Mouse (Mus musculus): ENCODE results near the gene Gm20388.

The Gm20388 gene

DNA sequence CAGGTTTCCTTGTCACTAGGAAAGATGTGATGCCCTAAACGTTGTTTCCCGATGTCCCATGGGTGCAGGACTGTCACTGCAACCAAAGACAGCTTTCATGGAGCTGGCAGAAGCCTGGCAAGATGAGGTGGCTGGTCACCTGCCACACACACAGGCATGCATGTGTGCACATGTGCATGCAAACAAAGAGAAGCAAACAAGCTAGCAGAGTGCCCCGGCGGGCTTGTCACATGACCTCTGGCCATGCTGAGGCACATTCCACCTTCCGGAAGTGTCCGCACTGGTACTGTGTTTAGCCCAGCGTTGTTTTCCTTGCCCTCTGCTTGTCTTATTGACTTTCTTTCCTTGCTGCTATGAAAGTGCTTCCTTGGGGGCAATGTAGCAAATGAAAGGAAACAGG, 4417.6 kb downstream of the Gm20388 start:
- no peak for DNase-seq (ENCODE audit: low spot score)

DNA sequence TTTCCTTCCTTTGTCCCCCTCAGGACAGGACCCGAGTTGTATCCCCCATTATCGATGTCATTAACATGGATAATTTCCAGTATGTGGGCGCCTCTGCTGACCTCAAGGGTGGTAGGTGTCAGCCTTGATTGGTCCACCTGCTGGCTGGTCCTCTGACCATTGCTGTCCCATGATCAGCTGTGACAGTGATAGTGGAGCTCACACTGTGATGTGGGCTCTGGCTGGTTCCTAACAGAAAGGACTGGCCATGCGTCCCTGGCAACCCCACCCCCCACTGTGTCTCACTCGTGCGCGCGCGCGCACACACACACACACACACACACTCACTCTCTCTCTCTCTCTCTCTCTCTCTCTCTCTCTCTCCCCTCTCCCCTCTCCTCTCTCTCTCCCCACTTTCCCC, 4419.0 kb downstream of the Gm20388 start:
- DNase-seq (ENCODE audit: low spot score): no peak

DNA sequence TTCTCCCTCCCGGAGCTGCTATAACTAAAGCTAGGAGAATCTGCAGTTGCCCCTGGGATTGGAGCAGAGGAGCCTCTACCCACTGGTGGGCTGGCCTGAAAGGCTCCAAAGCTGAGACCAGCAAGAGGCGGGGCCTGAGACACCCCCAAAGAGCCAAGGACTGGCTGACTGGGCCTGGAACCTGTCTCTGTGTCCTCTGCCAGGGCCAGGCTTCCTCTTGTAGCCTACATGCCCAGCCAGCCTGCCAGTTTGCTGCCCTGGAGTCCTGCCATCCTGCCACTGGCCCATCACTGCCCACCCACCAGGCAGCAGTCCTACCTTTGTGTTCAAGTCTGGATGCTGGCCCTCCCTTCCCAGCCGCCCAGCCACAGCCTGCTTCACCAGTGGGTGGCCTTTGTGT, 4419.8 kb downstream of the Gm20388 start:
- DNase-seq (ENCODE audit: low spot score): no peak

DNA sequence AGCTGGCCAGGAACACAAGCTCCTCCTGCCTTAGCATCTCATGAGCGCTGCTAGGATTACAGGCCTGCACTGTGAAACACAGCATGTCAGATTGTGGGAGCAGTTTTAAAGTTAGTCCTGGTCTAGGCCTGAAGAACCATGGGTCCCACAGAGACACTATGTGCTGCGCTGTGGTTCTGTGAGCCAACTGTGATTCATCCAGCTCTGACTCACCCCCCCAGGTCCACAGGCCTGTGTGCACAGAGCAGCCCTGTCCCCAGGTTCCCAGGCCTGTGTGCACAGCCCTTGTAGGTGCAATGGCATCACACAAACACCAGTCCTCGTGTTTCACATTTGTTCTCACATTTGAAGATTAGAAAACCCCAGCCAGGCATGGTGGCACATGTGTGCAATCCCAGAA, 4420.5 kb downstream of the Gm20388 start:
- DNase-seq (ENCODE audit: low spot score): no peak

DNA sequence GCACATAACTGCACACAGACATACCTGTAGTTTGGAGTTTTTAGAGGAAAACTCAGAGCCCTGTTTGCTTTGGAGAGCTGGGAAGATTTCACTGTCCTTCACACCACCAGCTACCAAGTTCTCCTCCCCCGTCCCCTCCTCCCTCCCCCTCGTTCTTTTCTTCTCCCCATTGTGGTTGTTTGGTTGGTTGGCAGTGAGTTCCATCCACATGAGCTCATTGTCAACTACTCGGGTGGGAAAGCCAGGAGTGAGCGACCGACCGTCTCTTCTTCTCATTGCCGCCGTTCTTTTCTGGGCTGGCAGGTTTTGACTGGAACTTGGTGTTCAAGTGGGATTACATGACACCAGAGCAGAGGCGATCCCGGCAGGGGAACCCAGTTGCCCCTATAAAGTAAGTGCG, 4421.1 kb downstream of the Gm20388 start:
- DNase-seq (ENCODE audit: low spot score): no peak

DNA sequence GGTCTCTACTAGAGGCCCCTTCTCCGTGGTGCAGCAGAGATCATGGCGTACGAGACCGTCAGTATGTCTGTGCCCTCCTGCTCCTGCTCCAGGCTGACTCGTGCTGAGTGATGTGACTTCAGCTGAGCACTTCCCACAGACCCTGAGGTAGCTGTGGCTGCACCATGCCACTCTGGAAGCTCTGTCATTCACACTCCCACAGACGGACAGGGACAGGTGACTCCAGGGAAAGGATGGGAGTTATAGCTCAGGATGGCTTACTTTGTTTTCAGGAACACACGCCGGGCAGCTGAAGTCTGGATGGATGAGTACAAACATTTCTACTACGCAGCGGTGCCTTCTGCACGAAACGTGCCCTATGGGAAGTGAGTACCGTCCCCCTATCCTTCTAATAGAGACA, 4425.7 kb downstream of the Gm20388 start:
- DNase-seq (ENCODE audit: low spot score): no peak

DNA sequence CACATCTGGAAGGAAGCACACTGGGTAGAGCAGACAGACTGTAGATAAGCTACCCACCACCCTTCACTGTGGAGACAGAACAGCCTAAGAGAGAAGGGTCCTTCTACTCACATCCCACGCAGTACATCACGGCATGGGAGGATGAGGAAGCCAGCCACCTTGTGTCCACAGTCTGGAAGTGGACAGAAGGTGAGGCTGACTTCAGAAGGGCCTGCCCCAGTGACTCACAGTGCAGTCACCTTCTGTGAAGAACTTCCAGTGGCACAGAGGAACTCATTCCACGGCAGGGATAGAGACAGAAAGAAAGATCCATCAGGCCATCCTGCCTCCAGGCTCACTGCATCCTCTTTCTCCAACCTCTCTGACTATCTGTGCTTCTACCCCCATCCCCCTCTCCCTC, 4429.1 kb downstream of the Gm20388 start:
- no peak for DNase-seq (ENCODE audit: low spot score)

DNA sequence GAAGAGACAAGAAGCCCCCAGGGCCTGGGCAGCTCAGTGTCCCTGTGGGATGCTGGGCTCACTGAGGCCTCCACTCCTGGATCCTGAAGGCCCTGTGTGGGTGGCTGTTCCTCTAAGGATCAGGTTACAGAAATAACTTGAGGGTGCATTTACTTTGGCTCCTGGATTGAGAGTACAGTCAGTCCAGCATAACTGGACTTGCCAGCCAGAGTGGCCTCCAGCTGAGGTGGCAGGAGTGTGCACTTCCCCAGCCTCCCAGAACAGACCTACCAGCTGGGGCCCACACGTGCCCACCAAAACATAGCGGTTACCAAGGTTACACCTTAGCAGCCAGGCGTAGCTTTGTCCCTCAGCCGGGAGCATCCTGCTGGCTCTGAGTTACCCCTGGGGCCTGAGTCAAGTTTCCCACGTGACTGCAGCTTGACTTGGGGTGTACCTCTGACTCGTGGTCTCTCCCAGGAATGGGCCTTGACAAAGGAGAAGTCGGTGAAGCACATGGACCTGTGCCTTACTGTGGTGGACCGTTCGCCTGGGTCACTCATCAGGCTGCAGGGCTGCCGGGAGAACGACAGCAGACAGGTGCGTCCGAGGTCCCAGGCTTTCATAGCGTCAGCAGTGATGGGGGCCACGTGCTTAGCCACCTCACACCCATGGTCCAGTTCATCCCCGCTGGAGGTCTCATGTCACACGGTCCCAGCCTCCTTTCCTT, 4429.9 kb downstream of the Gm20388 start:
- DNase-seq (ENCODE audit: low spot score): no peak

DNA sequence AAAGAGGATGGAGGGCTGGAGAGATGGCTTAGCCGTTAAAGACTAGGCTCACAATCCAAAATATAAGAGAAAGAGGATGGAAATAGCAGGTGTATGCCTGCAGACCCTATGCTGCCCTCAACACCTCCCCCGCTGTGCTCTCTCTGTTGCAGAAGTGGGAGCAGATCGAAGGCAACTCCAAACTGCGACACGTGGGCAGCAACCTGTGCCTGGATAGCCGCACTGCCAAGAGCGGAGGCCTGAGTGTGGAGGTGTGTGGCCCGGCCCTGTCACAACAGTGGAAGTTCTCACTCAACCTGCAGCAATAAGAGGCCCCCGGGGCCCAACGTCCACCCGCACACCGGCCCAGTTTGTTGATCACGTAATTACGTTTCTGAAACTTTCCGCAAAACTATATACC, 4432.5 kb downstream of the Gm20388 start:
- no peak for DNase-seq (ENCODE audit: low spot score)

DNA sequence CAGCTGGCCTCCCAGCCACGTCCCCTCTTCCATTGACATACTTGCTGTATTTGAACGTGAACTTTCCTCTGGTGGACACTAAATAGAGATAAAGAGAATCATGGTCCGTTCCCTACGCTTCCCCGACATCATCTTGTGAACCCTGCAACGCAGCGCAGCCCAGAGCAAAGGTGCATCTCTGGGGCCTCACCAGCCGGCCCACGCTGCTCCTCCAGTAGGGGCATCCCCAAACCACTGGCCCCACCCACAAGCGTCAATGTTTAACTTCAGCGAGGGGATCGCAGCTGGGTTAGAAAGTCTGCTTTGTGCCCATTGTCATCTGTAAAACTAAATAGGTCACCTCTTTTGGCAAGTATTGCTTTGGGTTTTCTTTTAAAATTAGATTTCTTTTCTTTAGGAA, 4433.4 kb downstream of the Gm20388 start:
- no peak for DNase-seq (ENCODE audit: low spot score)

DNA sequence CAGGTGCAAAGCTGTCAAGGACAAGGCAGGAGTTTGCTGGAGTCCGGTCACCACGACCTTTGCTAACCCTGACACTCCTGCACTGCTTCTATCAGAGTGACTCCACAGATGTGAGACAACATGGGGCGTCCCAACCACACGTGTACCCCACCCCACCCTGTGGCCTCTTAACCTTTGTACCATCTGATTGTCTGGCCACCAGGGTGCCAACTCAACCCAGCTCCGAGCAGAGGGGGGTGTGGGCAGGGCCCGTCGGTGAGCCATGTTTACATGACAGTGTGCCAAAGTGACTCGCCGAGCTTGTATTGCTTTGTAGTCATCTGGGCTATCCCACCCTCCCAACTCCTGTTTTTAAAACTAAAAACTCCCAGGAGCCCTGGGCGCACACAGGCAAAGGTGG, 4434.5 kb downstream of the Gm20388 start:
- DNase-seq (ENCODE audit: low spot score): no peak

DNA sequence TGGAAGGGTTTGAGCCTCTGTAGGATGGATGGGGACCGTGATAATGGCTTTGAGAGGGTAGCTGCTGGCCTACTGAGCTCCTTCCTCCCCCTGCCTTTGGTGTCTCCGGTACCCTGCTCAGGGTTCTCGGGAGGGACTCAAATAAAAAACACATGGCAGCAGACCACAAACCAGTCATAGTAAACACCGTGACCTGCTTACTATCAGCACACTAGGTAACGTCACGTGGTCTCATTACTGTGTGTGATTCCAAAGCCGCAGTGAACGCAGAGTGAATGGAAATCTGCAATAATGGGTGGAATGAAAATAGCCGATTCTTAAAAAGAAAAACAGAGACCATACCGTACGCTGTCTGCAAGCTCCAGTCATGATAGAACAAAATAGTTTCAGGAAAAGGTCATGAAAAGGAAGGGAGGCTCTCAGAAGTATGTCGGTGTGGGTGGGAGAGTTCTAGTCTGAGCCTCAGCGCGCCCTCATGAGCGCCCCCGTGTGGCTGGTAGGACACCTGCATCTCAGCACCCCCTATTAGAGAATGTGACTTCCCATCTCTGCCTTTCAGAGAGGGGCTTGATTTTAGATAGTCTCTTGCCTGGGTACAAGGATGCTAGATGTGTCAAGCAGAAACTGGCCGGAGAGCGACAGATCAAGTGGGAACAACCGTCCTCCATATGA, 4436.3 kb downstream of the Gm20388 start:
- peak; percentile 59 for DNase-seq (ENCODE audit: low spot score)

DNA sequence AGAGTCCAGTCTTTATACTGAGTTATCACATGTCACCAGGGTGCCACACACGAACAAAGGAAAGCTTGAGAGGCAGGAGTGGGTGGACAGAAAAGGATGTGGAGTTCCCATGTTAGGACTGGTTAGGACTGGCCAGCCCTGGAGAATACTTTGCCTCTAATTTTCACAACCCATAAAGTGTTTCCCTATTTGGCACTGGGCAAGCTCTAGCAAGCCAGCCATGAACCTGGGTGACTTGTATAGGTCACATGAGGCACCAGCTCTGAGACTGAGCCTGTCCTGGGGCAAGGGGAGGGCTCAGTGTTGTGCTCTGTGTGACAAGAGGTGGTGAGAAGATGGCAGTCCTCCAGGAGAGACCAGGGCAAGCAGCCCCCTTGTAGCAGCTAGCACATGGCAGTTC, 4437.4 kb downstream of the Gm20388 start:
- DNase-seq (ENCODE audit: low spot score): no peak

DNA sequence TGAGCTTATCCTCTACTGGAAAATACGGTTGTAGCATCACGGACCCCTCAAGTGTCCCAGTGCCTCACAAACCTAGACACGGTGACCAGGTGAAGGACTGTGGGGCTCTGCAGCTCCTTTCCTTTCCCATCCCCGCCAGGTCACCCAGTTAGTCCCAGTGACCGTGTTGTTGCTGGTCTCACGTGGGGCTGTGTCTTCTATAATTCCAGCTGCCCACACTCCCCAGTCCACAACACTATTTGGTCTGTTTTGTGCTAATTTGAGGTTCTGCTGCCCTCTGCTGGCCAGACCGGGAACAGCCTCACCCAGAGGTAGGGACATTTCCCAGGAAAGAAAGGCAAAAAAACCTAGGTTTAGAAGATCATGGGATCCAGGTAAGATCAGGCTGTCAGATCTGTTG, 4439.0 kb downstream of the Gm20388 start:
- peak; percentile 85 for DNase-seq (ENCODE audit: low spot score)

DNA sequence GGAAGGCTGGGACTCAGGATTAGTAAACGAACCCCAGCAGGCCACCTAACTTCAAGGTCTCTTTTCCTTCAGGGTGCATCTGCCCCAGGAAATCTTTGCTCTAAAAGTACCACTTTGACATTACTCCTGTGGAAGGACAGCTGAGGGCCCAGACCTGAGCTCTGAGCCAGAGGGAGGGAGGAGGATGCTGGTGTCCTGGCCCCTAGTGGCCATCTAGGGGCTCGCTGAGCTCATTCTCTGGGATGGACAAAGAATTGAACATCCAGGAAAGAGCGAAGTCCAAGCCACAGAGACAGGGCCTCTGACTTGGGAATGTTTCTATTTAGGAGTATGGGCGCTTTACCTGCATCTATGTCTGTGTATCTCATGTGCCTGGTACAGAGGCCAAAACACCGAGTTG, 4441.0 kb downstream of the Gm20388 start:
- DNase-seq (ENCODE audit: low spot score): no peak

DNA sequence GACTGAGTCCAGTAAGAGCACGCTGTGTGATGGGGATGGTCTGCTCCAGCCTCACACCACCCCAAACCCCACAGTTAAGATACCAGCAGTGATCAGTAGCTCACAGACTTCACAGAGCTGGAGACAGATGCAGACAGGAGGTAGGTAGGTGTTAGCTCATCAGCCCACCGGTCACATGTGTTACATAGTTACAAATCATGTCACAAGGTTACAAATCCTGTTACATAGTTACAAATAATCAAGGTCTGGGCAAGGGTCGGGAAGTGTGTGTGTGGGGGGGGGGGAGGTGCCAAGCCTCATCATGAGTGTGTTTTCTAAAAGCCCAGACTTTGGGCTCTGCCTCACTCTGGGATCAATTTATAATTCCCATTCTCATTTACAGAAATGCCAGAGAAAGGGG, 4450.3 kb downstream of the Gm20388 start:
- no peak for DNase-seq (ENCODE audit: low spot score)

DNA sequence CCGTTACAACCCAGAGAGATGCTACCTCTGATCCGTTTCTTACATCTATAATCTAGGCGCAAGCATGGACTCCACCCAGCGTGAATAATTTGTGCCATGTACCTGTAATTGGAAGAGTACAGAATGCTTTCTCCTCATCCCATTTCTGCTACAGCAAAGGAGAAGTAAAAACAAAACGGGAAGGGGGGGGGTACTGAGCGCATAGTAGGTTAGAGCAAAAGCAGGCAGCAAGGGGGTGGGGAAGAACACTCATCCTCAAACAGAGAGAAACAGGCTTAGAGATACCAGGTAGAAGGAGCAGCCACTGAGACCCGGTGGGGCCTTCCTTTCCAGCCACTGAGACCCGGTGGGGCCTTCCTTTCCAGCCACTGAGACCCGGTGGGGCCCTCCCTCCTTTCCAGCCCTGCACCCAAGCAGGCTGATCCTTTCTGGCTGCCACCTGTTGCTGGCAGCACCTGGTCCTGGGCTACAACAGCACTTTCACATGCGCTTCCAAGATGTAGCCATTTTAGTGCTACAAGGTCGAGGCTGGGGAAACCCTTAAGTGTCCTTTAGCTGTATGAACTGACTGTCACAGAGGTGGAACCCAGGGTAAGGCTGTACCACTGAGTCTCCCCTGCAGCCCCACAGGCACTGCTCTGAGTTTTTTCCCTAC, 4451.3 kb downstream of the Gm20388 start:
- no peak for DNase-seq (ENCODE audit: low spot score)

DNA sequence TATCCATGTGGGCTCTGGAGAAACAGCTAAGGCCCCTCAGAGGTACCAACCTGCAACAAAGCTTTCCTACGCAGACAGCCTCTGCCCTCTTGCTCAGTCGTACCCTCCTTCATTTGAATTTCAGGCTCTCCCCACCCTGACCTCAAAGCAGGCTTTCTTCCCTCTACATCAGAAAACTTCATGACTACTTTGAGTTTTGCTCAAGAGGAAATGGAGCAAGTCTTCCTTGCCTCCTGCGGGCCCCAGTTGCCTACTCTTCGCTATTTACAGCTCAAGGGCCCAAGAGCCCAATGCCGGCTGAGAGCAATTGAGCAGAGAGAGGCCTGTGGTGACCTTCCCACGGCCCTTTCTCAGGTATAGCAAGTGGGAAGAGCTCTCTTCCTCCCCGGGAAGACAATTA, 4451.9 kb downstream of the Gm20388 start:
- no peak for DNase-seq (ENCODE audit: low spot score)

DNA sequence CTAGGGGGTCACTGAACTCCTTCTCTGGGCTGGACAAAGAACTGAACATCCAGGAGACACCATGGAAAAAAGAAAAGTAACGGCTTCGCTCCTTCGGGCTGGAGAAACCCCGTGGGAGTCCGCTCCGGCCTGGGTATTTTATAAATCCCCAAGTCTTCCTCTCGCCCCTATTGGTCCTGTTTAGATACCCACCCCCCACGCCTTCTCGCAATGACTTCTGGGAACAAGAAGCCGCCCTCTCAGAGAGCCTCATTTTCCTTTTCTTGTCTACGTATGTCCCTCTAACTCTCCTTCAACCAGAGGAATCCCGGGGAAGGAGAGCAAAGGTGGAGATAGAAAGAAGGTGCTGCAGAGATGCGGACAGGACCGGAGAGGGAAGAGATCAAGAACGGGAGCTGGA, 4452.7 kb downstream of the Gm20388 start:
- no peak for DNase-seq (ENCODE audit: low spot score)

DNA sequence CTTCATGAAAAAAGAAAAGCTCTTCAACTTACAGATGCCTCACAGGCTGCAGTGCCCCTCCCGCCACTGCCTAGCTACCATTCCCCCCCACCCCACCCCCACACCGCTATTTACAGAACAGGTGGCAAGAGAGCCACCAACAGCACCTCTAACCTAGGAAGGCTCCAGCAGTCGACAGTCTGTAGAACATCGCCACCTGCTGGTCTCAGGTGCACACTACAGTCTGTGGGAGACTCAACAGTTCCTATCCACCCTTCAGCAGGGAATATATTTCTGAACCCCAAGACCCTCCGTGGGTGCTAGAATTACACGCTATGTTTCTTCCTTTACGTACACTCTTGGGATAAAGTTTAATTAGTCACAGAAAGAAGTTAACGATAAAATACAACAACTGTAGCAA, 4457.6 kb downstream of the Gm20388 start:
- peak; percentile 57 for DNase-seq (ENCODE audit: low spot score)

DNA sequence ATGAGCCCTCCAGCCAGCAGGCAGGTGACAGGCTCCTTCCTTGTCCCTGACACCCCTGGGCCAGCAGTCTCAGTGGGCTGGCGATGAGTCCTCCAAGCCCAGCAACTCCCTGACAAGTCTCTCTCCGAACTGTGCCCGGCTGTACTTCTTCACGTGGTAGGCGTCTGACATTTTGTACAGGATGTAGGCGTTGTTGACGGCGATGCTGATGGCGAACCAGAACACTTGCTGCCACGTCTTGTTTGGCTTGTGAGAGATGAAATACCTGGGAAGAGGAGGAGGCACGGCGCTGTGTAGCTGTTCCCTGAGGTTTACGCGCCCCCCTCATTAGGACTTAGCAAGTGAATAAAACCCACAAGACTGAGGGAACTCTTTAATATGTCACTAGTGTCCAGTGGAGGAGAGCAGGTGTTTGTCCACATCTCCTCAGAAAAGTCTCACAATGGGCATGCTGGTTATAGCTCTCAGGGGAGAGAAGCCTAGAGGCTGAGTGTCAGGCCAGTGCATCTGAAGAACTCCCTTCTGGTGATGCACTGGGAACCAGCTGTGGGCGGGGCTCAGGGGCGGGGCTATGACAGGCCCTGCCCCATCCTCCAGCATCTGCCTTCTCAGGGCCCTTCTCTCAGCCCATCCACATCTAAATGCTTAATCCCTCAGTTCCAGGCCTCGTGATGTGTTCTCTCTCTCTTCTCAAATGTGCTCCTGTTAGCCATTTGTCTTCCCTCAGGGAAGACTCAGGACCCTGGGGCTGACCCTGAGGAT, 4460.0 kb downstream of the Gm20388 start:
- no peak for DNase-seq (ENCODE audit: low spot score)

DNA sequence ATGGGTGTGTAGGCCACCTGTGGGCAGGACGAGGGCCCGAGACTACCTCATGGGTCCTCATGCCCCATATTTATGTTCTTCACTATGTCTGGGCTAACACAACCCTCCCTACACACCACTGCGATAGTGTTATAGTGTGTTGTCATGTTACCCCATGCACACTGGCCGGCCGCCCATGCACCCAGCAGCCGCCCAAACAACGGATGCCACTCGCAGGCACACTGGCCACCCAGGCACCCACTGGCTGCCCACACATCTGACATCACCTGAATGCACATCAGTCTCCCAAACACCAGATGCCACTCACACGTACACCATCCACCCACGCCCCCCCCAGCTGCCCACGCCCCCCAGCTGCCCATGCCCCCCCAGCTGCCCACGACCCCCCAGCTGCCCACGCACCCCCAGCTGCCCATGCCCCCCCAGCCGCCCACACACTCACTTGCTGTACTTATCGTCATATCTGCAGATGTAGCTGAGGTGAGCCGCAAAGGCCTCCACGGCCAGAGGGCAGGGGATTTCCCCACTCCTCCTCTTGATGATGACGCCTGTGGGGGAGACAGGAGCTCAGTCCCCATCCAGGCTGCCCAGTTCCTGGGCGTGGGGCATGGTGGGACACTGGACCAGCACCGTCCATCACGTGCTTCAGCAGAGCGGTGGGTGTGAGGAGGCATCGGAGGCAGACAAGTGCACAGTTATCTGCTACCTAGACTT, 4460.9 kb downstream of the Gm20388 start:
- DNase-seq (ENCODE audit: low spot score): no peak

Measured in ovary, postnatal 14 days (tissue).